Mouse (Mus musculus) stomach, embryonic 15.5 days (tissue): ENCODE measurements around the gene Evc2. TPM values are rescaled to one million over a fixed set of nuclear protein-coding genes. Genes with fewer than 3 reads are reported as not detected.

ENCODE experiments used
- ATAC-seq: fragments of 200-750 bp; cut with Nextera tagmentation; 2 replicates; pipeline ENCODE4 v1.8.0; 2017; ENCODE audit warnings: low read depth, moderate number of reproducible peaks, moderate TSS enrichment; ENCODE audit not compliant: insufficient read depth, low FRiP score
- H3K27ac ChIP-seq: fragments of 300-500 bp; sonication (generic); 2 replicates; pipeline ENCODE4 v1.5.1; 2015; ENCODE audit warnings: mild to moderate bottlenecking, inconsistent platforms
- H3K27me3 ChIP-seq: fragments of 300-500 bp; sonication (generic); replicated peaks from 2 replicates; pipeline ENCODE4 v1.6.1; 2015; ENCODE audit warnings: inconsistent platforms
- H3K36me3 ChIP-seq: fragments of 300-500 bp; sonication (generic); 2 replicates; pipeline ENCODE4 v1.6.1; 2015; ENCODE audit warnings: inconsistent platforms
- H3K4me1 ChIP-seq: fragments of 300-500 bp; sonication (generic); 2 replicates; pipeline ENCODE4 v1.6.1; 2015; ENCODE audit warnings: inconsistent platforms
- H3K4me2 ChIP-seq: fragments of 300-500 bp; sonication (generic); 2 replicates; pipeline ENCODE4 v1.6.1; 2015; ENCODE audit warnings: mild to moderate bottlenecking, inconsistent platforms
- H3K4me3 ChIP-seq: fragments of 300-500 bp; sonication (generic); replicated peaks from 2 replicates; pipeline ENCODE4 v1.5.1; 2015; ENCODE audit warnings: inconsistent platforms
- H3K9ac ChIP-seq: fragments of 300-500 bp; sonication (generic); 2 replicates; pipeline ENCODE4 v1.6.1; 2015; ENCODE audit warnings: inconsistent platforms
- H3K9me3 ChIP-seq: fragments of 300-500 bp; sonication (generic); 2 replicates; pipeline ENCODE4 v1.6.1; 2016; ENCODE audit warnings: inconsistent platforms
- WGBS: fragments of 180-500 bp; shearing (Covaris S2); methylation state at CpG from one replicate; pipeline ENCODE4 v1.1.7; 2015; 5-methylcytosine and 5-hydroxymethylcytosine counted together
- polyA plus RNA-seq: library from polyadenylated mRNA; unstranded; fragments of >200 nt; fragmentation: Nextera tagmentation; extraction: Ambion mirVana; gene quantifications from 2 replicates; pipeline ENCODE4 v1.2.1, GENCODE M21; 2015

Gene Evc2
- polyA plus RNA-seq, result 13.5 and 14.2 TPM in 2 replicates

DNA sequence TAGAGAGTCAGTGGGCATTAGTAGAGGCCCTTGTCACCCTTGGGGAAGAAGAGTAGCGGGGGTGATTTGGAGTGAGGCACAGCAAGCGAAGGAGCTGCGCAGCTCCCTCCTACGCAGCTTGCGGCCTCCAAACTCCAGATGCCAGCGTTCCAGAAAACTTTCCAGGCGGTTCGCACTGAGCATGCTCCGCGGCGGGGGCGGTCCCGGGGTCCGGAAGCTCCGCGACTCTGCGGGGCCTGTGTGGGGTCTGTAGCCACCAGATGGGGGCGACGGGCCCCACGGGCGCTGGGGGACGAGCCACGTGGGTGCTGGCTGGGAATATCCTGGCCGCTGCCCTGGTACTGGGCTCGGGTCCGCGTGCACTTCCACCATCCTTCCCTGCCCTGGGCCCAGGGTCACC, at the start of gene Evc2:
Gene Evc2, plus strand, starts transcription at position 212 of the 400 bp plus-strand sequence.
- peak within 1 kb of the TSS; percentile 73 for H3K4me3 ChIP-seq
- H3K9me3 ChIP-seq, result no peaks in the 10 kb centered on the region
- peak; percentile 82 for ATAC-seq
- 1% methylated on average over 27 of the region's 27 CpGs for WGBS
- peak within 1 kb of the TSS; percentile 56 for H3K9ac ChIP-seq
- H3K4me2 ChIP-seq, result peak within 1 kb of the TSS; percentile 89
- no peaks in the 10 kb centered on the region for H3K27me3 ChIP-seq
- no peaks in the 10 kb centered on the region for H3K36me3 ChIP-seq
- peak within 1 kb of the TSS; percentile 65 for H3K27ac ChIP-seq
- H3K4me1 ChIP-seq, result peaks cover 26% of the 10 kb centered on the region

DNA sequence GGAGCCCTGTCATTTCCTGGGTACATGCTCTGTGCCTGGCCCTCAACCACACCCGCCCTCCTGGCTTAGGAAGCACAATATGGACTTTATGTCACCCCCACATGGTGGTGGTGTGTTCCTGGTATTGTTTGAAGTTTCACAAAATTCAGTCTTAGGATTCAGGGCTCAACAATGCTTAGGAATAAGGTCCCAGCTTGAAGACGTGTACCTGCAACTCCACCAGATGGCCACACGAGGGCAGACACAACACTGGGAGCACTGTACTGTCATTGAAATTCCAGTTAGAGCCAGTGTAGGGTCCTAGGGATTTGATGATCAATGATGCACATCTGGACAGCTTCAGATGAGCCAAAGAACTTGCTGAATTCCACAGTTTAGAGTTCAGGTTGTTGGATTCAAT, 49.1 kb upstream of the Evc2 start:
- Histone ChIP-seq H3K9ac (no peak overlapping the region), H3K4me2 (no peak overlapping the region), H3K27me3 (no peaks in the 10 kb centered on the region), H3K4me1 (no peaks in the 10 kb centered on the region), H3K4me3 (no peak overlapping the region), H3K36me3 (no peaks in the 10 kb centered on the region), H3K9me3 (no peaks in the 10 kb centered on the region), H3K27ac (no peak overlapping the region)
- no peak for ATAC-seq
- WGBS, result 19% methylated on average over 3 of the region's 3 CpGs

DNA sequence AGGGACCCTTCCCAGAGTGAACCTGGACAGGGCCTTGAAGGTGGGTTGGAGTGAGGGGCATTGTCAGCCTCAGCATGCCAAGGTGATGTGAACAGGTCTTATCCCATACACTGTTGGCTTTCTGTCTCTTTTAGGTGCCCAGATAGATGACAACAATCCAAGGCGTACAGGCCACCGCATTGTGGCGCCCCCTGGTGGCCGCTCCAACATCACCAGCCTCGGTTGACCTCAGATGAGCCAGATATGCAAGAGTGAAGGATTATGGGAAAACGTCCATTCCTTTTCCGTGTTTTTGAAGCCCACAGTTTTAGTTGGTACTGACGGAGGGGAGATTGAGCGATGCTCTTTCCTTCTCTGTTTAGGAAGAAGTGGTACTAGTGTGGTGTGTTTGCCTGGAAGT, 47.3 kb upstream of the Evc2 start:
- no peaks in the 10 kb centered on the region for H3K9me3 ChIP-seq
- no peak overlapping the region for H3K27ac ChIP-seq
- no peak for ATAC-seq
- no peak overlapping the region for H3K4me3 ChIP-seq
- H3K36me3 ChIP-seq, result no peaks in the 10 kb centered on the region
- no peak overlapping the region for H3K4me2 ChIP-seq
- no peaks in the 10 kb centered on the region for H3K4me1 ChIP-seq
- WGBS, result 68% methylated on average over 9 of the region's 9 CpGs
- no peaks in the 10 kb centered on the region for H3K27me3 ChIP-seq
- no peak overlapping the region for H3K9ac ChIP-seq

DNA sequence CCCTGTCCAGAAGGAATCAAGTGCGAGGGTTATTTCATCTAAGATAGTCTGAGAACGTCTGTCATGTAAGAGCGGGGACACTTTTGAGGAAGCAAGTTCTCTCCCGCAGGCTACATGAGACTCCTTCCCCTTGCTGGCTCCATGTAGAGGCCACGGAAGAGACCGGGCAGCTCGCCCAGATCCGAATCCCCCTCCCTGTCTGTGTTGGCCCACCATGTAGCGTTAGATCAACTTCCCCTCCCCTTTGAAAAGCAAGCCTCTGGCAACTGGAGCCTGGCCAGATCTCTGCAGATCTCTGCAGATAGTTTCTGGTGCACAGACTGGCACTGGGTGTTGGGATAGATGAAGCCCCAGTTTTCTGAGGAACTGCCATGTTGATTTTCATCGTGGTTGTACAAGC, 41.6 kb upstream of the Evc2 start:
- no peak overlapping the region for H3K9ac ChIP-seq
- no peak overlapping the region for H3K4me2 ChIP-seq
- no peaks in the 10 kb centered on the region for H3K4me1 ChIP-seq
- no peaks in the 10 kb centered on the region for H3K27me3 ChIP-seq
- H3K4me3 ChIP-seq, result no peak overlapping the region
- no peak for ATAC-seq
- no peak overlapping the region for H3K27ac ChIP-seq
- 66% methylated on average over 10 of the region's 10 CpGs for WGBS
- no peaks in the 10 kb centered on the region for H3K9me3 ChIP-seq
- 0 out of 2 replicates have a peak, but pooled peaks cover 1% of the 10 kb centered on the region for H3K36me3 ChIP-seq

DNA sequence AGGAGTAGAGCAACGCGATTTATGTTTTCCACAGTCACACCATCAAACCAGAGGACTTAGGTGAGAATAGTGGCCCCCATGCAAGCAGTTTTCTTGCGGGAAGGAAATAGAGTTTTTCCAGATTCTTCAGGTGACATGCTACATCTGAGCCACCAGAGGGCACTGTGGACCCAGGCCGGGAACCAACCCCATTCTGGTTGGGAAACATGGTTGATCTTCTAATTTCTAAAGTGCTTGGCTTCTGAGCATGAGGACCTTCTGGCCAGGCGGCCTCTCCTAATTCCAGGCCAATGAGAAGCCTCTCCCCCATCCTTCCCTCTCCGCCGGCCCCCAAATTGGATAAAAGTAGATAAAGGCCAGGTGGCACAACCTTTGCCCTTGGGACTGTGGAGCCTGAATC, 39.9 kb upstream of the Evc2 start:
- Histone ChIP-seq H3K9me3 (no peaks in the 10 kb centered on the region), H3K9ac (no peak overlapping the region), H3K27me3 (no peaks in the 10 kb centered on the region), H3K36me3 (0 out of 2 replicates have a peak, but pooled peaks cover 2% of the 10 kb centered on the region), H3K4me1 (no peaks in the 10 kb centered on the region), H3K4me2 (no peak overlapping the region), H3K4me3 (no peak overlapping the region), H3K27ac (no peak overlapping the region)
- 19% methylated on average over 7 of the region's 7 CpGs for WGBS
- ATAC-seq, result no peak

DNA sequence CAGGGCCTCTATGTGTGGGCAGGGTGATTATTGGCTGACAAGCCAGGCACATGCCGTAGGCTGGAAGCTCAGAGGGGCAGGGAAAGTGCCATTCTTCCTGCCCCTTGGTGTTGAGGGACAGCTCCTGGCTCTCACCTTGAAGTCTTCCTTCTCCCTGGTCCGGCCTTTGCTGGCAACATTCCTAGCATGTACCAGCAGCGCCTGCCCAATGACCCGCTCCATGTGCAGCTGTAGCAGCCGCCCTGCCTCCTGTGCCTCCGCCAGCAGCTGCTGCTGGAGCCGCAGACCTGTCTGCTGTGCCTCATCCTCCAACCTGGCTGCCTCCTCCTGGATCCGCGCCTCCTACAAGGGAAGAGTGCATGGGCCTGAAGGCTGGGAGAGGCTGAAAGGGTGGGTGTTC, 28.3 kb upstream of the Evc2 start:
- Histone ChIP-seq H3K27ac (no peak overlapping the region), H3K4me3 (no peak overlapping the region), H3K9ac (no peak overlapping the region), H3K4me1 (no peaks in the 10 kb centered on the region), H3K36me3 (peaks cover 2% of the 10 kb centered on the region; the same call in 1 of the 2 replicates), H3K4me2 (no peak overlapping the region), H3K27me3 (no peaks in the 10 kb centered on the region), H3K9me3 (no peaks in the 10 kb centered on the region)
- ATAC-seq, result no peak
- 86% methylated on average over 9 of the region's 9 CpGs for WGBS

DNA sequence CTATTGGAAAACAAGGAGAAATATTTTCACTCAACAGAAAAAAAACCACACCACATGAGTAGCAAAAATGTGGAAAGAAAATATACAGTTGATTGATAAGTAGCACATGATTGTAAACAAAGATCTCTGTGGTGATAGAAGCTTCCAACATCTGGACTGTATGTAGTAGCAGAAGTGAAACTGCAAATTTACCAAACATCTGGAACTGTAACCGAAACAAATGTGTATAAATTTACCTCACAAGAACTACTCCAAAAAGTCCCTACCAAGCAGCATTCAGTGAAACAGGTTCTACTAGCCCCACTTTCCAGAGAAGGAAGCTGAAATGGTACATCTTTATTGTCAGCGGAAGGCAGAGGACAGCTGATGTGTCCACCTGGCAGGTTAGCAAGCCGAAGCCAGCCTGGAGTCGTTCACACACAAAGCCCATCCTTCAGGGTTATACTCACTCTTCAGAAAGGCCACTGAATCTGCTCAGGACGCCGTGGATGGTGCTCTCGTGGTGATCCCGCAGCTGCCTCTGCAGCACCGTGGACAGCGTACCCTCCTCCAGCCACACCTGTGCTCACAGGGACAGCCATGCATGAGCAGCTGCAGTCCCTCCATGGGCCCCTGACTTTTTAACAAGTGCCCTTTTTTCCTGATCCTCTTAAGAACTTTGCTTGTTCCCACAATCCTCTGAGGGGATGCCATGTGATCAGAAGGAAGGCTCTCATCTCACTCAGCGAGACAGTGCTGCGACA, 25.1 kb upstream of the Evc2 start:
- no peak overlapping the region for H3K27ac ChIP-seq
- no peak for ATAC-seq
- no peak overlapping the region for H3K9ac ChIP-seq
- 85% methylated on average over 12 of the region's 12 CpGs for WGBS
- H3K4me3 ChIP-seq, result no peak overlapping the region
- no peaks in the 10 kb centered on the region for H3K27me3 ChIP-seq
- no peaks in the 10 kb centered on the region for H3K4me1 ChIP-seq
- no peak overlapping the region for H3K4me2 ChIP-seq
- peaks cover 24% of the 10 kb centered on the region for H3K36me3 ChIP-seq
- no peaks in the 10 kb centered on the region for H3K9me3 ChIP-seq

DNA sequence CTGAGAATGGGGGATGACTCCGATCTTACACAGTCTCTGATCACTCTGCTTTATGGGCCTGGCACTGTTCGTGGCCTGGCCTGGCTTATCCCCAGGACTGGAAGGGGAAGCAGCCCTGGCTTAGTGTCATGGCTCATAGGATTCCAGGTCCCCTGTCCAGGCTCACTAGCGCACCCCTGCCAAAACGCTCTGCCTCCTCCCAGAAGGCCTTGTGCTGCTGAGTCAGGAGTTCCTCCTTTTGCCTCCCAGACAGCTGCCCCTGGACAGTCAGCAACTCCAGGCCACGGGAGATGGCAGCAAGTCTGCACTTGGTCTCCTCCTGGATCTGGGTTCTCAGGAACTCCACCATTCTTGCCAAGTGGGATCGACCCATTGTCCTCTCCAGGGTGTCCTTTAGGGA, 19.6 kb upstream of the Evc2 start:
- Histone ChIP-seq H3K9me3 (no peaks in the 10 kb centered on the region), H3K9ac (no peak overlapping the region), H3K36me3 (peaks cover 28% of the 10 kb centered on the region), H3K4me1 (no peaks in the 10 kb centered on the region), H3K27ac (no peak overlapping the region), H3K4me3 (no peak overlapping the region), H3K4me2 (no peak overlapping the region), H3K27me3 (no peaks in the 10 kb centered on the region)
- no peak for ATAC-seq
- 88% methylated on average over 6 of the region's 6 CpGs for WGBS

DNA sequence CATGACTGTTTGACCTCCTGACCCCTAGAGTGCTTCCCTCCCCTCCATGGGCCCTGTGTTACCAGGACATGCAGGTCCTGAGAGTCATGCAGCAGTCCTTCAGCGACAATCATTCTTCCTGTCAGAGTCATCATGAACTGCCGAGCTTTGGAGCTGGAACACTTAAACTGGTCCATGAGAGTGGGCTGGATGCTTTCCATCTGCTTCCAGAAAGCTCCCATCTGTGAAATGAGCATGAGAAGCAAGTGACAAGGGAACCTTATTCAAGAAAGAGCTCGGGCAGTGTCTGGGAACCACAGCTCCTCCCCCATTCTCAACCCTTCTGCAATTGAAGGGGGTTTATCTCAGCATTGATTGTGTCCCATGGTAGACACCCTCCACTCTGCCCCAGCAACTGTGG, 18.1 kb upstream of the Evc2 start:
- Histone ChIP-seq H3K9ac (no peak overlapping the region), H3K4me1 (no peaks in the 10 kb centered on the region), H3K36me3 (peaks cover 26% of the 10 kb centered on the region), H3K27me3 (no peaks in the 10 kb centered on the region), H3K27ac (no peak overlapping the region), H3K4me3 (no peak overlapping the region), H3K4me2 (no peak overlapping the region), H3K9me3 (no peaks in the 10 kb centered on the region)
- 58% methylated on average over 3 of the region's 3 CpGs for WGBS
- ATAC-seq, result no peak

DNA sequence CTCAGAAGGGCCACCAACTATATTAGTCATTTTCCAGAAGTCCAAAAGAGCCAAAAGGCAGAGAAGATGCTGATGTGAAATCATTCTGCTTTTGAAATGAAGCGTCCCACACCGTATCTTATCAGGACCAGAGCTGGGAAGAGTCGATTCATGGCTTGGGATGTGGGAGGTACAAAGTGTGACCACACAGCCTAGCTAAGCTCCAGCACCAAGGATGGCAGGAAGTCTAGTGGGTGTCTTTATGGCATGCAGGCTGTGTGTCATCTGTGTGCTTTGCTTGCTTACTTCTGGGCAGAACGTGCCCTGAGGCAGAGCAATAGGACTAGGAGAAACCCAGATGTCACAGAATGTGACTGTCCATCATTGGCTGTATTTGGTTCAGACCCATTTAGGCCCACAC, 17.5 kb upstream of the Evc2 start:
- Histone ChIP-seq H3K9ac (no peak overlapping the region), H3K4me3 (no peak overlapping the region), H3K27me3 (no peaks in the 10 kb centered on the region), H3K27ac (no peak overlapping the region), H3K4me1 (no peaks in the 10 kb centered on the region), H3K36me3 (peaks cover 25% of the 10 kb centered on the region), H3K9me3 (no peaks in the 10 kb centered on the region), H3K4me2 (no peak overlapping the region)
- no peak for ATAC-seq
- WGBS, result 86% methylated on average over 4 of the region's 4 CpGs

DNA sequence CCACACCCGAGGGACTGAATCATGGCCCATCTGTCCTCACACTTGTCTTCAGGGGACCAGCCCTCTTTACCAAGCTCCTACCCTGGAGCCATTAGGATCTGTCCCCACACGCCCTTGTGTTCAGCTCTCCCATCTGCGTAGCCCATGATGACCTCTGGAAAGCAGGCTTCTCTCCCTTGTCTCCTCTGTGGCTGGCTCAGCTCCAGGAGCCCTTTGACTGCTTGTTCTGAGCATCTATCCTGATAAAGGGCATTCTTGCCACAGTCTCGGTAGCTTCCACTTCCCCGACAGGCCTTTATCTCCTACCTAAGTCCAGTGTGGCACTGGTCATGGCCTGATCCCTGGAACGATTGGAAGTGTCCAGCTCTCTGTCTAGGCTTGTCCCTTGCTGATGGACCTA, 11.6 kb upstream of the Evc2 start:
- Histone ChIP-seq H3K27me3 (no peaks in the 10 kb centered on the region), H3K27ac (no peak overlapping the region), H3K4me2 (no peak overlapping the region), H3K36me3 (0 out of 2 replicates have a peak, but pooled peaks cover 13% of the 10 kb centered on the region), H3K4me1 (no peaks in the 10 kb centered on the region), H3K9ac (no peak overlapping the region), H3K9me3 (no peaks in the 10 kb centered on the region), H3K4me3 (no peak overlapping the region)
- no peak for ATAC-seq
- WGBS, result 88% methylated on average over 6 of the region's 6 CpGs

DNA sequence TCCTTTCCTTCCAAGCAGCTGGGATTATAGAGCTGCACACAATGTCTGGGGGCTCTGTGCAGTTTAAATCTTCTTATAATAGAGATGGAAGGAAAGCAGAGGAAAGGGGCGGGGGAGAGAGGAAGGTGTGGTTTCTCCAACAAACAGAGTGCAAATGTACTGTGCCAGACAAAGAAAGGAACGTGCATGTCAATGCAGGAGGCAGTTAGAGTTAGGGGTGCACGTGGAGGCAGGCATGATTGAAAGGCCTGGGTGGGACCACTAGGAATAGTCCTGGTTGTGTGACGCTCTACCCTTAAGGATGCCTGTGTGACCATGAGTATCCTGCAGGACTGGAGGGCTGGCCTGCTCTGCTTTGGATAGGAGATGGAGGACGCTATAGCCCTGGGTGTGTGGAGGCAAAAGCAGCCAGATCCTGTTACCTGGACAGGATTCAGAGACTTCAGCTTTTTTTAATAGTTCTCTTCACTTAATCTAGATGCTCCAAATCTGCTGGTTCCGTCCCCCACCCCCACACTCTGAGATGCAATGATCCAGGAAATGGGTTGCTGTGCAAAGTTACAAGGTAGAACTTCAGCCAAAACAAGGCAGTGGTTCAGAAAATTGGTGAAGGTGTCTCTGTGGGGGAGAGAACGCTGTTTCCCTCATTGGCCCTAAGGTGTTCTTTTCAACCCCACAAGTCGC, 7.7 kb upstream of the Evc2 start:
- Histone ChIP-seq H3K36me3 (0 out of 2 replicates have a peak, but pooled peaks cover 7% of the 10 kb centered on the region), H3K9ac (no peak overlapping the region), H3K9me3 (no peaks in the 10 kb centered on the region), H3K4me1 (no peaks in the 10 kb centered on the region), H3K4me3 (no peak overlapping the region), H3K4me2 (no peak overlapping the region), H3K27me3 (no peaks in the 10 kb centered on the region), H3K27ac (no peak overlapping the region)
- 81% methylated on average over 8 of the region's 8 CpGs for WGBS
- ATAC-seq, result no peak
